1 mouse cellular context compared by ENCODE assay signal in genomic region chr8:111923383-111923804, GRCm38 (mm10).
TF ChIP-seq lines count a peak whose summit lies in the region.

No protein-coding gene starts in this region.

TF ChIP-seq in CH12.LX, 34 proteins besides CTCF, POLR2A, EP300 and RAD21 (continued from another document):
- no peak for TF ChIP-seq USF2 (conservative IDR thresholded peaks at IDR 0.05; ENCODE audit: low read depth, low read length)
- TF ChIP-seq ELF1 (IDR thresholded peaks at IDR 0.05; ENCODE audit: low read depth, low read length): no peak
- TF ChIP-seq ZC3H11A (IDR thresholded peaks at IDR 0.05; ENCODE audit: low read depth, low read length): no peak
- no peak for TF ChIP-seq ZMIZ1 (IDR thresholded peaks at IDR 0.05; ENCODE audit: low read depth, low read length)
- TF ChIP-seq MAX (IDR thresholded peaks at IDR 0.05; ENCODE audit: low read length): peak; percentile 64; the same call in 1 of the 2 replicates
- TF ChIP-seq JUND (conservative IDR thresholded peaks at IDR 0.05; ENCODE audit: low read depth, low read length): no peak
- no peak for TF ChIP-seq POLR2AphosphoS2 (IDR thresholded peaks at IDR 0.05; ENCODE audit: low read depth, low read length)
- no peak for TF ChIP-seq NRF1 (IDR thresholded peaks at IDR 0.05; ENCODE audit: low read depth, low read length)
- TF ChIP-seq MAZ (IDR thresholded peaks at IDR 0.05; ENCODE audit: low read depth, low read length): no peak
- no peak for TF ChIP-seq BHLHE40 (IDR thresholded peaks at IDR 0.05; ENCODE audit: low read depth, low read length)
- no peak for TF ChIP-seq TCF12 (IDR thresholded peaks at IDR 0.05; ENCODE audit: low read depth, low read length)
- 0 out of 2 replicates have a peak, but pooled peaks have one; percentile 35 for TF ChIP-seq NELFE (IDR thresholded peaks at IDR 0.05; ENCODE audit: low read depth, low read length)
- TF ChIP-seq SMC3 (IDR thresholded peaks at IDR 0.05; ENCODE audit: low read depth, low read length): peak; percentile 57
- no peak for TF ChIP-seq CHD2 (IDR thresholded peaks at IDR 0.05; ENCODE audit: low read length)
- peak; percentile 84 for TF ChIP-seq MYC (IDR thresholded peaks at IDR 0.05; ENCODE audit: low read depth, low read length)
- TF ChIP-seq KAT2A (IDR thresholded peaks at IDR 0.05; ENCODE audit: insufficient replicate concordance, low read length): no peak
- TF ChIP-seq ZNF384 (IDR thresholded peaks at IDR 0.05; ENCODE audit: low read depth, low read length): no peak
- TF ChIP-seq USF1 (IDR thresholded peaks at IDR 0.05; ENCODE audit: low read depth, low read length): no peak
- TF ChIP-seq MEF2A (IDR thresholded peaks at IDR 0.05; ENCODE audit: borderline replicate concordance, low read depth, low read length): no peak
- no peak for TF ChIP-seq UBTF (IDR thresholded peaks at IDR 0.05; ENCODE audit: low read depth, low read length)
- no peak for TF ChIP-seq CHD1 (IDR thresholded peaks at IDR 0.05; ENCODE audit: low read depth, low read length)
- TF ChIP-seq SIN3A (IDR thresholded peaks at IDR 0.05; ENCODE audit: low read length): no peak
- TF ChIP-seq JUN (IDR thresholded peaks at IDR 0.05; ENCODE audit: insufficient read depth, low read depth, low read length): 0 out of 2 replicates have a peak, but pooled peaks have one; percentile 23
- TF ChIP-seq IRF4 (IDR thresholded peaks at IDR 0.05; ENCODE audit: low read depth, low read length): peak; percentile 64; the same call in 1 of the 2 replicates
- TF ChIP-seq MXI1 (IDR thresholded peaks at IDR 0.05; ENCODE audit: low read depth, low read length): no peak
- no peak for TF ChIP-seq MAFK (IDR thresholded peaks at IDR 0.05; ENCODE audit: insufficient replicate concordance, low read length)
